Mouse (Mus musculus) layer of hippocampus, adult 11-12 months (tissue): ENCODE data around the gene Galnt3.

Source experiments
- DNase-seq: peaks from one replicate; pipeline ENCODE4 v3.0.0; 2022; ENCODE audit warnings: low spot score

The Galnt3 gene

DNA sequence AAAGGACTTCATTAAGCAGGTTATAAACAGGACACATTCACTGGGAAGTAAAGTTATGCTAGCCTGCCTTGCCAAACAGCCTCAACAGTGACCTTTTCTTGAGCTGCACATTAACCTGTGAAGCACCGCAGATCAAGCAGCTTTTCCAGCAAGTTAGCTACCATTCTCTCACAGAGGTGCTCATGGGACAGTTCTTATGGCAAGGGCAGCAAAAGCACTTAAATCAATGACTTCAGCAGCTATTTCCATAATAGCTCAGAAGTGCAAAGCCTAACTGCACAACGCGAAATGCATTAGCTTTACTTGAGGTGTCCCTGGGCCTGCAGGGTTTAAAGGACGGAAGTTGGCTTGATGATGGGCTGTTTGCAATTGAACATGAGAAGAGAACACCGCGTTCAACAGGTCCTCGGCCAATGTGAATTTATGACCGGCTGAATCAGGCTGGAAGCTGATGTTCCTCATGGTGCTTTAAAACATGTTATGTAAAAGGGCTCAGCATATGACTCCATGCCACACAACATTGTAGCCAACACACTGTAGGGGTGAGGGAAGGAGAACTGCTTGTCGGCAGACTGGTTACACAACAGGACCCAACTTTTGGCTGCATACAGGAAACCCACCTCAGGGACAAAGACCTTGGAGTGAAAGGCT is 16.8 kb downstream of the Galnt3 start:
- no peak for DNase-seq

DNA sequence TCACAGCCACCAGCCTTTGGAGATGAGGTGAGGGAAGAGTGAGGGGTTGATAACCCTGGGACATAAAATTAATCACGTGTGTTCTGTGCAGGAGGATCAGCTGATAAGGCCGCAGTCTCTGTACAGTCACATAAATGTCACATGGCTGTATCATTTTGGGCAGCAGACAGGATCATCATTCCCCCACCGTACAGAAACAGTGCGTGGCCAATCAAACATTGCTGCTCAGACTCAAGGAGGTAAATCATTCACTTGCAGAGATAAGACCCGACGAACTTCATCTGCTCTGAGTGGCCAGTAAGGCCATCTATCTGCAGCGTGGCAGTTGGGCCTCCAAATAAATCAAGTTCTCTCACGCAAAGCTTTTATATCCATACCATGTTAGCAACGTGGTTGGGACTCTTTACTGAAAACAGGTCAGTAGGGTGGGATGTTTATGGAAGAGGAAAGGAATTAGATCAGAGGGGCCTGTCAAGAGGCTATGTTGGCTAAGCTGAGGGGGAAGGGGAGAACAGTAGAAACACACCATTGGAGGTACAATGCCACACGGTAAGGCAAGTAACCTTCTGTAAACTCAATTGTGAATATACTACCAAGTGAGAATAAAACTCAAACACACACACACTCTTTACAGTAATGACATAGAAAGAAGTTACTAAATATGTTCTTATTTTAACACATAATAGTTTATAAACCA is 20.9 kb downstream of the Galnt3 start:
- DNase-seq = no peak

DNA sequence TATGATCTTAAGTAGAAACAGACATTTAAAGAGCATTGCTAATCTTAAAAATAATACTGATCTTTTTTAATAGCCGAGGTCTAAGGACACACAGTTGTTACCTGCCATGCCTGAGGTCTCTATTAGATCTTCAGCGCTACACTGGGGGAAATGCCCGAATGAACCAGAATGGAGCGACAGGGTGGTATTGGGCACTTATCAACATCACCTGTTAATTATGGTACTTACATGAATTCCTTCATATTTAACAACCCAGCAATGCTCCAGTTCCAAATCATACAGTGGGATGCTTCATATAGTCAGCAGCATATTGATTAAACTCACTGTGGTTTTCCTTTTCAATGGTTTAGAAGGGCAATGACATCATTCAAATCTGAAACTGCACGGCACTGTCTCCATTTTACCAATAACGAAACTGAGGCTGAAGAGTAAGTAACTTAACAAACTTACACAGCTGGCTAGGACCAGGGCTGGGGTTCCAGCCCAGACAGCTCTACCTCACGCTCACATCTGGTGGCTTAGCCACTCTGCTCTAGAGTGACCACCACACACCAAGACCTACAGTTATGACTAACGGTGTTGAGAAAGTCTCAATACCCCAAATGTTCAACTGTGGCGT is 23.0 kb downstream of the Galnt3 start:
- no peak for DNase-seq

DNA sequence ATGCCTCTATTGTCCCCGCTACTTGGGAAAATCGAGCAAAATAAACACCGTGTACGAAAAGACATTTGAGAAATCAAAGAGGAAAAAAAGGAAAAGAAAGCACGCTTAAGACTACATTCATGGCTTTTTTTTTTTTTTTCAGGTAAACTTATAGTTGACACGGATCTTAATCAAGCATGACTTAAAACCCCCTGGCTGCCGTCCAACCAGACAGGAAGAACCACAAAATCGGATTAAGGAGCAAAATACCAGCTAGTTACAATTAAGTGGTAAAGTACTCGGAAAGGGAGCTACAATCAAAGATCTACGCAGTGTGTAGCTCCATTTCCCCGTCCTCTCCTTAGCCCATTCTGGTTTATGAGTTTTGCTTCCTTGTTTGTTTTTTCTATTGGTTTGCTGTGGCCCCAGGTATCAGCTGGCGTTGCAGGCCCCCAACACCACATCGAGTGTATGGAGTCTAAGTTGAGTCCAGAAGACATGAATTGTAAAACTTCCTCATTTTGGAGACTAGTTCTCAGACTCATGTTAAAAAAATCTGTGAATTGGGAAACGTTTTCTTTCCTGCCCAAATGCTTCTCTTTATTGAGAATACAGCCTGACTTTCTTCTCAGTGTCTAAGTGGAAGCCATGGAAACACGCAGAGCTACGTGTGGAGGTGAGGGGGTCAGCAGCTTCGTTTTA is 24.0 kb downstream of the Galnt3 start:
- DNase-seq = no peak

DNA sequence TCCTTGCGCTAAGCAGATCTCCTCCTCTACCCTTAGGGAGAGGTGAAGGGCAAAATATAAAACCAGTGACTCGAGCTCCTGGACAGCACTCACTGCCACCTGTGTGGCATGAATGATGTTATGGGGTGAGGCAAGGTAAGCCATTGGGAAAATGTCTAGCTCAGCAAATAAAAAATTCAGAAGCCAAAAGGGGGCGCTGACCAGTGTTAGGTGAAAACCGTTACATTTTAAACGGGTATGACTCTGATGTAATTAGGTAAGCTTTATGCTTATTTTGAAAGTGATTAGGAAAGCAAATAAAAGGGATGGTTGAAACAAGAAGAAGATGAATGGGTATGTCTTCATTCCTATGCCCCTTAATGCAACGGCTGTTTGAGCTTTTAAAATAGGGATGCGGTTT is 24.6 kb downstream of the Galnt3 start:
- DNase-seq = no peak

DNA sequence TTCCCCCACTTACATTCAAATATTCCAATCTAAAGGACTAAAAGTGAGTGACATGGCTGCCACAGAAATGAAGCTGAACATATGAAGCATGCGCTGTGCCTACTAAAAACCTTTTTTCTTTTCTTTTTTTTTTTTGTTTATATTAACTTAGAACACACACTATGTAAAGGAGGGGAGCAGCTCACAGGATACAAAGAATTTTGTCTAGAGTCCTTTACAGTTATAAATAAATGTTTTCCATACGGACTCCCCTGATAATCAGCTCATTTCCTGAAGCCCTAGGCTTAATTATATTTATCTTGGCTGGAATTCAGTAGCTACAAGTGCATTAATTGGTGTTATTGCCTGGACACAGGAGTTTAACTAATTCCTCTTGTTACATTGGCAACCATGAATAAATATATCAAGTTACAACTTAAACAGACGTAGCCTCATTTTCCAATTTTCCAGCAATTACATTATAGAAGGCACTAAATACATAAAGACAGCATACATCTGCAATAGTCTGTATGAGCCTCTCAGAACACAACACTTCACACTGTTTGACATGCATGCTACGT is 30.1 kb downstream of the Galnt3 start:
- DNase-seq = no peak

DNA sequence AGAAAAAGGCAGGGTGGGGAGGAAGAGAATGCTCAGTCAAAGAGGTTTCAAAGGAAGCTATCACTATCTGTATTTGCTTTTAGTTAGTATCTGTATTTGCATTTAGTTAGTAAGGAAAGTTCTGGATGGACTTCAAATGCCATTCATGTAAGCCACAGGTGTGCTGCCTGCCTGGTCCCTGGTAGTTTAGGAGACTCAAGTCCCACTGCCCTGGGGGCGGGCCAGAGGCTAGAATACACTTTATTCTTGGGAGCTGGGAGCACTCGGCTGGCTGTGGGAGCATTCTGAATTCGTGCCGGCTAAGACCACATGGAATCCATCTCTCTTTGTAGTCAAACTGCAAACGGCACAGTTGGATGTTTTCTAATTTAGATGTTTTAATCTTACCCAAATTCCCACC is 33.5 kb downstream of the Galnt3 start:
- DNase-seq = no peak

DNA sequence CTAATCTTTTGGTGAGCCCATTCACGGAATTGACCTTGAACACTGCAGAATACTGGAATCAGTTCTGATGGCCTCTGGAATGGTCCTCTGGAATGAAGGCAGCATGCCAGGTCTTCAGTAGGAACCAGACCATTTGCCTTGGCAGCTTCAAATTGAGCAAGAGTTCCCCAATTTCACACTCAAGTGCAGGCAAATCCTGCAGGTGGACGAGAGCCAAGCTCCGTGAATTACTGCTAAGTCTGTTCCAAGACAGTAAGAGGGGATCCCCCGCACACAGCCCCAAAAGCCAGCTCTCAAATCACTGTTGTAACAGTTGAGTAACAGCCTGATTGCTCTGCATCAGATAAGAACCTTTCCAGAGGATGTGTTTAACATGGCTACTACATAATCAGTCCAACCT is 42.9 kb downstream of the Galnt3 start:
- DNase-seq = no peak

DNA sequence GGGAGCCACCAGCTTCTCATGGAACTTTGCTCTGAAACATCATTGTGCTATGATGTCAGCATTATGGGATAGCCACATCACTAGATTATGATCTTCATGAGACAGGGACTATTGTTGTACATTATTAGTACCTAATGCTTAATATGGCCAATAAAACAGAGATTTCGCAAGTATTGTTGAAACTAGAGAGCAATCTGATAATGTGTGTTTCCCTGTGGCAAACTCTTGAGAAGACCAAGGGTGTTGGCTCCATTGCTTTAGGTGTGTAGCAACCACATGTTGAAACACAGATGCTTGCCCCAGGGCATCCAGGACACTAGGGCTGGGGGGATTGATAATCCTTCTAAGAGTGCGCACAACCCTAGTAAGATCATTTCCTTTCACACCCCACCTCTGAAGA is 44.1 kb downstream of the Galnt3 start:
- DNase-seq = no peak

DNA sequence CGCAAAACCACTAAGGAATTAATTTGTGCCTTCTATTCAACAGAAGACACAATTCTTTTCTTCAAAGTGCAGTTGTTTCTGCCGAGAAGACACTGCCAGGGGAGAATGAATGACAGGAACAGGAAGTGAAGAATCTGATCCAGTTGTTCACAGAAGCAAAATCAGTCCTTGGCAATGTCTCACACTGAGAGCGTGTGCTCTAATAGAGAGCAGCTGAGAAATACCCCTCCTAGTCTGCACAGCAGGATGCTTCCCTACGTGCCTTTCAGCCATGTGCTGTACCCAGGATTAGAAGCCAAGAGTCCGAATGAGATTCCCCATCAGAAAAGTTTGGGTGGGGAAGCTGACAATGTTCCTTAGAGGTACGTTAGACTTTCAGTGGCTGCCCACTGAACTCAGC is 55.3 kb downstream of the Galnt3 start:
- DNase-seq = no peak

DNA sequence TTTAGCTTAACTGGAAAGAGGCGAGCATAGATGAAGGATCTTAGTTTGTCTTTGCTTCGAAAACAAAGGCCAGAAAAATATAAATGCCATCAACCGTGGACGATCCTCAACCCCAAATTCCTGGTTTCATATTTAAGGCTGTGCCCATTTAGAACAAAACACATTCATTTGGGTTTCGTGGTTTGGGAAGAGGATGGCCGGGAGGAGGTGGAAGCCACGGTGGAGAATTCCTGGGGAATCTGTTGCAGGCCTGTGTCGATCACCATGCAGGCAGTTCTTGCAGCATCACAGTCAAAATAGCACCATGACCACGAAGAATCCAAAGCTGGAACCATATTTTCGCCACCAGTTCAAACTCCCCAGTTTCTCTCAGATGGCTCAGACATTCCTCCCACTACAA is 61.5 kb downstream of the Galnt3 start:
- DNase-seq = no peak

DNA sequence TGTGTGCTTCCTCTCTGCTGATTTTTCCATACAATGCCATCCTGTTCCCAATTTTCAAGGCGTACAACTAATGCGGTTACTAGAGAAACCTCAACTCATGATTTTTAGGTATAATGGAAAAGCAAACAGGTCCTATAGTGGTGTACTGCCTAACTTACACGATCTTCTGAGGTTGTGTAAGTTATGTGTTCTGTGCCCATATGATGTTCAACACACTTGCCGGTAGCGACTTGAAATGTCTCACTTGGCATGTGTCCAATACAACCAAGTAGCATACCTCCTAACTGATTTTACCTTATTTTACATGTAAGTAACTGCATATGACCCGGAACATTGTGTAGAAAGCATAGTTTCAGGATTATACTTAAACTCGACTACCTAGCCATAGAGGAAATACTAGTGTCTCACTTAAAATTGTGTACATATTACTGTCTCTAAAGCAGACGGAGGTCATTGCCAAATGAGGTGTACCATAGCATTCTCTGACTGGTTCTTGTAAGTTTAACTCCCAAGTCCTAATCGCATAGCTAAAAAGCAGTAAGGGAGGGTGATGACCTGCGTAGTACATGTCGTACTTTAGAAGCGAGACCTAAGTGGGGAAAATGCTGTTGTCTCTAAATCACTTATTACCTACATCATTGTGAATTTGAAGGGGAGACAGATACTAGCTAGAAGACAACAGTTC is 80.2 kb downstream of the Galnt3 start:
- no peak for DNase-seq

DNA sequence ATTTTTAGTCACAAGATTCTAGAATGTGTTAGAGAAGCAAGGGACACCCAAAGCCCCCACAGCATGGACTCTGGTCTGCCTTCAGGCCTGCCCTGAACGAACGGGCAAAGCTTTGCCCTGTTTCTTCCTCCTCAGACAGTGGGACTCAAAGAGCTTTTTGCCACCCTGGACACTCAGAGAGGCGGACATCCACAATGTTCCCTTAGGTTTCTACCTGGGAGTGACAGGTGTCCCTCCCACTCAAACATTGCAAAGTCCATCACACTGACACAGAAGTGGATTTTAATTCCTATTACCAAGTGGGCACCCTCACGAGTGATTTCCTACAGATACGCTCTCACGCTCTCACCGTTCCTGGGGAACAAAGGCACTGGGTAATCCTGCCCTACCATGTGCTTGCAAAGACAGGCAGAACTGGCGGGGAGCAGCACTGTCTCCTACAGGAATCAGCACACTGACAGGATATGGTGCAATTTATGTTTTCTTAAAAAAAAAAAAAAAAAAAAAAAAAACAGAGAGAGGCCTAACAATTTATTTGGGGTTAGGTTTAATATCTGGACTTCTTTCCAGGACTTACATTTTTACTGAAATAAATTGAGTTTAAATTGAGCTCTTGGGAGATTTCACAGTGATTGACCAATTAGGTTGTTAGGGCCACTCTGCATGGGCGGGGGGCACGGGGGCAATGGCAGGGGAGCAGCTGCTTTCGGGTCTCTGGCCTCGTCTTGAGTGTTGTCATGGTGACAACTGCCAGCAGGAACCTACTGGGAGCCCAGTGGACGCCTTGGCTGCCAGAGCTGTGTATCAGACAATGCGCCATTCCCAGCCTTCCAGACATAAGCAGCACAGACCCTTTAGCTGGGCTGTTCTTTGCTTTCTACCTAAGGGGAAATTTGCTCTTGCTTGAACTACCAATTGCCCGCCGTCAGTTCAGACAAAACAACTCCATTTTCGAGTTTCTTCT is 81.1 kb downstream of the Galnt3 start:
- DNase-seq = no peak

DNA sequence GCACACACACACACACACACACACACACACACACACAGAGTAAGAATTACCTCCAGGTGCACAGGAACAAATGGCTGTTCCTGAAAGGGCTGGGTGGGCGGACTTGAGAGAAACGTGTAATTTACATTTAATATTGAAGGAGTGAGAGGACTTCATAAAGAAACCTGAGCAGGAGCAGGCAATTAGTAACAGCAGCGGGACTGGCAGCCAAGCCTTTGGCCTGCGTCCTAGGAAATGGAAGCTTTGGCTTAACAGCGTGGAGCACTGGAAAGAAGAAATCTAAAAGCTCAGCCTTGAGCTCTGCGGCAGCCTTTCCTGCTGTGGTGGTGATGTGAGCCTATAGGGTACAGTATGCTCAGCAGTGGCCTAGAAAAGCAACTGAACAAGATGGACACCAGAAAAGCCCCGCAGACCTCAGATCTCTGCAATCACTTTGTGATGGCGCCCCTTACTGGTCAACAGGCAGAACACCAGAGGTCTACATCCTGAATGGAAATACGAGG is 82.8 kb downstream of the Galnt3 start:
- peak; percentile 56 for DNase-seq

DNA sequence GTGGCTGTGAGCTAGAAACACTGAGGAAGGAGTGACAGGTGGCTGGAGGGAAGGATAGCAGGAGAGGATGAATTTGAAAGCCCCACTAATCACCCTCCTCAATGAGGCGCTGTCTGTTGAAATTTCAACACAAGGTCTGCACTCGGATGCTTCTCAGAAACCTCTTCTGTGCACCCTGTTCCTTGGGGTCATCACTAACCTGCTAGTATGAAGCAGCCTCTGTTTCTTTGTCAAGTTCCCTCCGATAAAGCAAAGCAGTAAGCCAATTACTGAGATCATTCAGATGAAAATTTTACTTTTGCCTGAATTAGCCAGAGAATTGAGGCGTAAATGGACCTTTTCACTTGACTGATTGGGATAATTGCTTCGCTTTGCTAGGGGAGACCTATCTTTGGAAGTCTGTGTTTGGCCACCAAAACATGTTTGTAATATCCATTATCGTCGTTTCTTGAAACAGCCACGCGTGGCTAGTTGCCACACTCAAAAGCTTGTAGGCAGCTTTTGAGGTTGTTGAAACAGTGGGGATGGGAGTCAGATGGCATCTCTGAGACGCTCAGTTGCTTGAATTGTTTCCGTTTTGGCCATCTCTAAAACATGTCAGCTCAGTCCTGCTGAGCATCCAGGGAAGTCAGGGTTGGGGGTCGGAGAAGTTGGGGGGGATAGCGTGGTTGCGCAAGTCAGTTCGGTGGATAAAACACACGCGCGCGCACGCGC is 83.4 kb downstream of the Galnt3 start:
- no peak for DNase-seq

DNA sequence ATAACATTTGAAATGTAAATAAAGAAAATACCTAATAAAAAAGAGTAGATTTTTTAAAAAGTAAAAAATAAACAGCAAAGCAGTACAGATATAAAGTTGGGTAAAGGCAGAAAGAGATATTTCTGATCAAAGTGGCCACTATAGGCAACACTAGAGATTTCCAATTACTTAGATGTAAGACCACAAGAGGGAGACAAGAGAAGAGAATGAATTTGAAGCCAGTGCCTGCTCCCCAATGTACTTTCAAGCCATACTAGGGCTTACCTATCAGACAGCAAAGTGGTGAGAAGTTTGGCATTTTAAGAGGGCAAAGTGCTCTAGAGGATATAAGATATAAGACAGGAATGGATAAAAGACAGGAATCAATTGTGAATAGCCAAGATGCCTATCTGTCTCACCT is 84.2 kb downstream of the Galnt3 start:
- no peak for DNase-seq

DNA sequence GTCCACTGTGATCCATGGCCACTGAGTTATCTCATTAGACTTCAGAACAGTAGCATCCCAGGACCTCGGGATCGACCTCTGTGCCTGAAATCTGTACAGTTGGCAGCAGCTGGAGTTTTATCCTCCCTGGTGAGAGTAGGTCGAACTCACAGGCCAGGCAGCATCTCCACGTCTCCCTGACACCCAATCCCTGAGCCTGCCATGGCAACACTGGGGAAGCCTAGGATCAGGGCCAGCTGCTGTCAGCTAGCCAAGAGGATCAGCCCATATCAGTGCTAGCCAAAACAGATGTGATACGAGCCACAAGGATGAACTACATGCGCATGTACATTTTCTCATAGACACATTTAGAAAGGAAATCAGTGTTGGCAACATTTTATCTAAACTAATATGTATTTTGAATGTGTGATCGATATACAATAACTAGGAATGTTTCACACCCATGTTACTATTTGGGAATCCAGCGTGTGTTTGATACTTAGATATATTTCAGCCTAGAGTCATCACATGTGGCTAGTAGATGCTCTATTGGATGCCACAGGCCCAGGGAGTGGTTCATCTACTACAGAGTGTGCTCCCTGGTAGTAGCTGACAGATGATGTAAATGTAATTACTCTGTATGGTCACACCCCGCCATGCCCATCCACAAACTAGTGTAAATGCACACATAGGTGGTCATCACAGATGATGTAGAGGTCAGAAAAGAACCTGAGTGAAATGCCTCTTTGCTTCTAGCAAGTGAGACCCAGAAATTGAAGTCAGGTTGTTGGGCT is 89.7 kb downstream of the Galnt3 start:
- peak; percentile 55 for DNase-seq
